Mouse (Mus musculus) c-Kit-positive CD71-positive TER-119-negative erythroid progenitor cells, embryonic 14.5 days (primary cell): ENCODE measurements around the gene Rhox13.

ENCODE experiments used
- DNase-seq: peaks from one replicate; pipeline ENCODE4 v3.0.0-alpha.2; 2013; ENCODE audit warnings: low read depth

The Rhox13 gene

DNA sequence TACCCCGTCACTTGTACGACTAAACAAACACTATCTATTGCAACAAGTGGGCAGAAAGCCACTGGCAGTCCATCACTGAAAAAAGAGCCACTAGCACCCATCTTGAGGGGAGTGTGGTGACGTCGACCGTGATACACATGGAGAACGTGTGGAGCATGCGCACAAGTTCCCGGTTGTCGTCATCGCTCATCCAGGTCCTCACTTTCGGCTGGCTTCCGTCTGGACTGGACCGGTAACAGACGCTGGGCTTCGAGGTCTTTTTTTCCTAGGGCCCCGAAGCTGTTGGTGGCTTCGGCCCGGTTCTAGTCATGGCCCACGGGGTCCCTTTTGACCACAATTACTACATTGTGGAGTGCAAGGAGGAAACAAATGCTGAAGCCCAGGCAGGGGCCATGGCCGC, at the start of gene Rhox13:
Rhox13 (plus strand) TSS at position 238 of the 400 bp plus-strand sequence.
- no peak for DNase-seq

DNA sequence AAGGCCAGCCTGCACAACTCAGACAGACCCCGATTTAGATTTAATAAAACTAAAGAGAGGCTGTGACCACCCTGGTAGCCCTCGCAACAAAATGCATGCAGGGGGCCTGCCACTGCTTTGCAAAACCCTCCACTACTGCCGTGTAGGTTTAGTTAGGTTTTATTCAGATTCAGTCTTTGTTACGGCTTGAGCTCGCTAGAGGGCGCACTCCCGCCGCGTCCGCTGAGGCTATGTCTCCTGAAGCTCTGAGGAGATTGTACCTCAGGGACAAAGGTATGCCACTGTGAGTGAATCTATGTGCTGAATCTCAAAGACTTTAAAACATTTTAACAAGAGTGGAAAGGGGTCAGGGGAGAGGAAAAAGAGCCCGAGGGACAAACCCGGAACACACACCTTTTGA, 36.8 kb upstream of the Rhox13 start:
- no peak for DNase-seq

DNA sequence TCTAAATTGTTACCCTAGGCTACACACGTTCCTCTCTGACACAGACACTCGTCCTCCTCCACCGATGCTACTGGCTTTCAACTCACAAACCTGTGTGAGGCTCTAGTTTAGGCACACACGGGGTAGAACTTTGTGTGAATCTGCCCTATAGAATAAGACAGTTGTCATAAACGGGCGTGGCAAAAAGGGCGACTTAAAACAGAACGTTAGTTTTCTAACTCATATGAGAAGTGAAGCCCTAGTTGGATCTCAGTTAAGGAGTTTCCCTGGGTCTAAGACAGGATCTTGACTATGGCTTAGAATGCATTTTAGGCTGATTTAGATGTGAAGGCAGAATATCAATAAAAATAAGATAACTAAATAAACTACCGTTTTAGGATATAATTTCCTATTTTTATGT, 36.0 kb upstream of the Rhox13 start, which contains the start of gene Rhox11:
Rhox11 (minus strand) TSS at position 101 of the 400 bp plus-strand sequence.
- no peak for DNase-seq

DNA sequence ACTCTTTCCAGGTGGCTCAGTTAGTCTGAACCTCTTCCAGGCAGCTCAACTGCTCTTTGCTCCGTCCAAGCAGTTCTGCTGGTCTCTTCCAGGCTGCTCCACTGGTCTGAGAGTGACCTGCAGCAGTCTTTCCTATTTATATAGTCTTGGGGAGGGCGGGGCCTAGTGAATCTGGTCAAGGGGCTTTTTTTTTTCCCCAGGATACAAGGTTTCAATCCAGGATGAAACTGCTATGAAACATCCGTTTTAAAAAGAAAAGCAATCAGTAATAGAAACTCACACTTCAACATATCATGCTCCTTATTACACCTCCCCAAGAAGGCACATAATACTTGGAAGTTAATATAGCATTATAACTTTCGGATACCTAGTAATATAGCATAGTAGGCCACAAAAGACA, 10.2 kb upstream of the Rhox13 start, which contains the start of gene Rhox12:
Rhox12 (minus strand) TSS at position 101 of the 400 bp plus-strand sequence.
- DNase-seq = no peak

DNA sequence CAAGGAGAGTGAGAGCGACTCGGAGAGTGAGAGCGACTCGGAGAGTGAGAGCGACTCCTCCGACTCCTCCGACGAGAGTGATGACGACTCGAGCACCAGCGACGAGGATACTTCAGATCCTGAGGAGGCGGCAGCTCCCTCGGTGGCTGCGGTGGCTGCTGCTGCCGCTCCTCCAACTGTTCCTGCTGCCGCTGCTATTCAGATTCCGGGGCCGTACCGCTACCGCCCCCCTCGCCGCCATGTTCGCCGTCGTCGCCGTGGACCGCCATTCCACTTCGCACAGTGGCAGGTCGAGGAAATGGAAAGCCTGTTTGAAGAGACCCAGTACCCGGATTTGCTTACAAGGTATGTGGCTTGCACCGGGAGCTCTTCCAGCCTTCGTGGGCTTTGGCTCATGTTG, 459 bp downstream of the Rhox13 start:
- DNase-seq = no peak

DNA sequence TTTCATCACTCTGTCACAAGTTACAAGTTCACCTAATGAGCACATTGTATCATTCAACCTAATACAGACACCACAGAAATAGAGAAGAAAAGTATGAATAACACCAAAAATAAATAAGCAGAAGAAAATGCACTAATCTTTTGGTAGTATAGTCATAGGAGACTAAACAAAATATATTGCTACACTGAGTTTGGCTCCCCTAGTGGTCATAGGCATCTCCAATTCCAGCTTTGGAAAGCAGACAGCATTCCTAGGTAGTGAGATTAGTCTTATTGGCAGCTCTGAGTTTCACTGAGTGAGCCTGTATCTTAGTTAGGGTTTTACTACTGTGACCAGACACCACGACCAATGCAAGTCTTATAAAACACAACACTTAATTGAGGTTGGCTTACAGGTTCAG, 38.1 kb downstream of the Rhox13 start:
- DNase-seq = no peak

DNA sequence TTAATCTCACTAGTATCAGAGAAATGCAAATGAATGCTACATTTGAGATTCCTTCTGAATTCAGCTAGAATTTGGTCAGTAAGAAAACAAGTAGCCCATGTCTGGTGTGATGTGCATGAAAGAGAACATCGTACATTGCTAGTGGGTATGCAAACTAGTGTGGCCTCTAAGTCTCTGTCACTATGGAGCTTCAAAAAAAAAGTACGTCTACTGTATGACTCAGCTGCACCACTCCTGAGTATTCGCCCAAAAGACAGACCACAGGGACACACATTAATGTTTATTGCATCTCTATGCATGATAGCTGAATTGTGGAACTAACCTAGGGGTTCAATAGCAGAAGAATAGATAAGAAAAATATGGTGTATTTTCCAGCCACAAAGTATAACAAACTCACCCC, 44.3 kb downstream of the Rhox13 start:
- DNase-seq = no peak

DNA sequence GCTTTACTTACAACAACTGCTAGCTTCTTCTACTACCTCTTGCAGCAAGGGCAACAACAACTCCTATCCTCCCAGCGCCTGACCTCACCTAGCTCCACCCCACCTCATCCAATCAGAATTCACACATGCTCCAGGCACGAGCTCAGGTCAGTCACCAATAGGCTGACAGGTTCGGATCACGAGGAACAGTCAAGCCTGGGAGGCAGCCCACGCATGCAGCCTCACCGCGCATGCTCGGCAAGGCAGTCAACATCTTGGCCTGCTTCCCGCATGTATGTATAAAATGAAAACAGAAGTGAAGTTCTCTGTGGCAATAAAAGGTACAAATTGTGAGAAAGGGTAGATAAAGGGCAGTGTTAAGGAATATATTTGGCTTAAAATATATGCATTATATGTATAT, 45.0 kb downstream of the Rhox13 start:
- DNase-seq = no peak

DNA sequence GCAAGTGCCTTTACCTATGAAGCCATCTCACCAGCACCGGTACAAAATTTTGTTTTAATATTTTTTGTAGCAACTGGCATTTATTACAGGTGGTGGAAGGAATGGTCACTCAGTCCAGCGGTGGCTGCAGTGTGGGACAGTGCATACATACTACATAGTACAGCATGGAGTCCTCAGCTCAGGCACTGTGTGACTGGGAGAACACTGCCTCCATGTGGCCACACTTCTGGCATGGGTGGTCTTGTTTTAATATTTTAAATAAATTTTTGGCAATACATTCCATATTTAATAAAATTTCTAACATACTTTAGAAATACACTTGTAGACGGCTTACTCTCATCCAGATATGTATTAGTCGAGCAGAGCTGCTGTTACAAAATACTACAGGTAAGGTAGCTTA, 45.6 kb downstream of the Rhox13 start:
- DNase-seq = no peak
